In genomic region chr2:79765032-79765431, GRCm38 (mm10) we compare ENCODE assay signal across 36 mouse cellular contexts. TPM values are rescaled to one million over a fixed set of nuclear protein-coding genes. Genes with fewer than 3 reads are reported as not detected.
DNase-seq lines count a peak whose midpoint lies in the region; ATAC-seq and TF ChIP-seq lines count a peak whose summit lies in the region.
"Had no signal": no experiment of that assay in that cellular context is flagged by ENCODE, and none has a peak within 500 bp of the region (broad histone marks: within the 10 kb centered on the region; RNA-seq: fewer than 3 reads in every experiment).

No protein-coding gene starts in this region.

- H3K9ac ChIP-seq in kidney, postnatal 0 days (ENCODE audit: low read depth, low read length), result no peak overlapping the region
- H3K9ac ChIP-seq: embryonic facial prominence, embryonic 15.5 days; forebrain, embryonic 12.5 days; hindbrain, embryonic 13.5 days; limb, embryonic 12.5 days; liver, embryonic 15.5 days; stomach, embryonic 15.5 days had no signal

- H3K9me3 ChIP-seq in kidney, postnatal 0 days (replicated peaks; ENCODE audit: low read length), result no peaks in the 10 kb centered on the region
- H3K9me3 ChIP-seq in heart, embryonic 10.5 days, result no peaks in the 10 kb centered on the region
- H3K9me3 ChIP-seq: embryonic facial prominence, embryonic 10.5 days; embryonic facial prominence, embryonic 15.5 days; forebrain, embryonic 12.5 days; hindbrain, embryonic 13.5 days; limb, embryonic 12.5 days; liver, embryonic 15.5 days; stomach, embryonic 15.5 days had no signal

- H3K27me3 ChIP-seq in kidney, postnatal 0 days (ENCODE audit: insufficient read depth, low read length), result no peaks in the 10 kb centered on the region
- no peaks in the 10 kb centered on the region for H3K27me3 ChIP-seq in heart, embryonic 10.5 days (ENCODE audit: insufficient read depth, poor library complexity, severe bottlenecking)
- H3K27me3 ChIP-seq: embryonic facial prominence, embryonic 15.5 days; forebrain, embryonic 12.5 days; hindbrain, embryonic 13.5 days; limb, embryonic 12.5 days; liver, embryonic 15.5 days; stomach, embryonic 15.5 days had no signal

- no peaks in the 10 kb centered on the region; the same call in 1 of the 2 replicates for H3K4me1 ChIP-seq in kidney, postnatal 0 days (replicated peaks; ENCODE audit: insufficient read depth, low read length)
- H3K4me1 ChIP-seq in heart, embryonic 10.5 days, result no peaks in the 10 kb centered on the region
- H3K4me1 ChIP-seq: limb, embryonic 12.5 days; stomach, embryonic 15.5 days had no signal

- no peak overlapping the region for H3K4me3 ChIP-seq in kidney, postnatal 0 days (replicated peaks; ENCODE audit: low read depth, low read length)
- no peak overlapping the region for H3K4me3 ChIP-seq in heart, embryonic 10.5 days
- H3K4me3 ChIP-seq: embryonic facial prominence, embryonic 10.5 days; embryonic facial prominence, embryonic 15.5 days; forebrain, embryonic 12.5 days; hindbrain, embryonic 13.5 days; left cerebral cortex, adult 2 months; limb, embryonic 12.5 days; liver, embryonic 15.5 days; stomach, embryonic 15.5 days had no signal

- H3K27ac ChIP-seq in kidney, postnatal 0 days, result no peak overlapping the region
- H3K27ac ChIP-seq in heart, embryonic 10.5 days, result no peak overlapping the region
- H3K27ac ChIP-seq: embryonic facial prominence, embryonic 10.5 days; embryonic facial prominence, embryonic 15.5 days; forebrain, embryonic 12.5 days; hindbrain, embryonic 13.5 days; left cerebral cortex, adult 2 months; limb, embryonic 12.5 days; liver, embryonic 15.5 days; macrophage; stomach, embryonic 15.5 days had no signal

- WGBS in kidney, postnatal 0 days, result 62% methylated on average over 3 of the region's 3 CpGs
- WGBS in heart, embryonic 10.5 days, result 85% methylated on average over 3 of the region's 3 CpGs

- DNase-seq in kidney, postnatal 0 days (ENCODE audit: low spot score), result peak; percentile 35
- DNase-seq in kidney, postnatal 4 days, result no peak
- peak; percentile 7 for DNase-seq in CD4-positive, CD25-positive, alpha-beta regulatory T cell, adult 2 months (ENCODE audit: low read depth, low spot score)
- peak; percentile 6 for DNase-seq in lung, postnatal 10 days
- DNase-seq in layer of hippocampus, adult 9-11 months, result no peak
- DNase-seq in heart, embryonic 10.5 days (ENCODE audit: low spot score), result no peak
- DNase-seq in adrenal gland, adult 18-20 months (ENCODE audit: low spot score in 2 of 2), result no peak
- DNase-seq: adrenal gland, postnatal 10 days; cerebellum, adult 11-12 months; cerebellum, adult 9-11 months; gastrocnemius, postnatal 14 days; heart, adult 11 months; heart, postnatal 4 days; midbrain, embryonic 14.5 days; retina, postnatal 1 day; right cerebral cortex, postnatal 14 days; thymus, adult 18-20 months; thymus, postnatal 25 days had no signal

- H3K36me3 ChIP-seq in kidney, postnatal 0 days (ENCODE audit: insufficient read depth, low read length), result no peaks in the 10 kb centered on the region
- H3K36me3 ChIP-seq in heart, embryonic 10.5 days, result no peaks in the 10 kb centered on the region
- H3K36me3 ChIP-seq: embryonic facial prominence, embryonic 10.5 days; embryonic facial prominence, embryonic 15.5 days; forebrain, embryonic 12.5 days; hindbrain, embryonic 13.5 days; limb, embryonic 12.5 days; liver, embryonic 15.5 days; stomach, embryonic 15.5 days had no signal

- TF ChIP-seq CTCF in kidney, postnatal 0 days (IDR thresholded peaks at IDR 0.05; ENCODE audit: low read depth), result no peak

- no peak for ATAC-seq in kidney, postnatal 0 days (replicated peaks; ENCODE audit: low FRiP score, low read depth)
- peak; percentile 57 for ATAC-seq in activated CD4-positive, CD25-positive, alpha-beta regulatory T cell, adult 4 months
- ATAC-seq: intestine, postnatal 0 days had no signal

- H3K4me2 ChIP-seq in kidney, postnatal 0 days (ENCODE audit: low read length), result no peak overlapping the region
- H3K4me2 ChIP-seq: embryonic facial prominence, embryonic 15.5 days; forebrain, embryonic 12.5 days; heart, embryonic 11.5 days; hindbrain, embryonic 13.5 days; limb, embryonic 12.5 days; liver, embryonic 15.5 days; stomach, embryonic 15.5 days had no signal

RNA-seq across cellular contexts. Expression of gene Ppp1r1c, which starts 57.5 kb away (rescaled TPM):
- polyA plus RNA-seq in kidney, postnatal 0 days (2015; fragmentation: Nextera tagmentation; extraction: Ambion mirVana), result 0.14 and 0.16 TPM in 2 replicates
- not detected for polyA plus RNA-seq in activated CD4-positive, CD25-positive, alpha-beta regulatory T cell, adult 4 months (2017; shearing (Covaris generic))
- polyA plus RNA-seq in heart, embryonic 10.5 days (2016; fragmentation: Nextera tagmentation; extraction: Ambion mirVana), result not detected in 2 replicates
- total RNA-seq in adrenal gland, adult 18-20 months (2021), result not detected
- total RNA-seq: adrenal gland, postnatal 10 days; gastrocnemius, postnatal 14 days; heart, postnatal 4 days; left cerebral cortex, adult 2 months; left cerebral cortex, postnatal 25 days; liver, adult 2 months; monocyte, adult 5-6 weeks had no signal
- polyA plus RNA-seq: cortical plate, adult 2 months; heart, embryonic 11.5 days; heart, embryonic 16.5 days; intestine, postnatal 0 days; liver, adult 2 months; liver, embryonic 15.5 days; macrophage; small intestine, adult 2 months; stomach, embryonic 15.5 days had no signal

Comparison
In these comparisons a context has a peak if more than half of its experiments do, and no peak if none do; other contexts are left out.
1. DNase-seq: peak in kidney, postnatal 0 days (single experiment), CD4-positive, CD25-positive, alpha-beta regulatory T cell, adult 2 months (single experiment) and lung, postnatal 10 days (single experiment); none in kidney, postnatal 4 days (0 of 2), layer of hippocampus, adult 9-11 months (single experiment), heart, embryonic 10.5 days (single experiment) and adrenal gland, adult 18-20 months (0 of 2).